Mouse (Mus musculus) midbrain, embryonic 11.5 days (tissue): ENCODE measurements at regions not wholly inside any gene's neighbourhood (a gene's known extent, or its start where the extent isn't known, plus 50 kb on each side); places are given as distances from the start of the nearest gene placed in this dataset.

Source experiments
- ATAC-seq: fragments of 200-750 bp; cut with Nextera tagmentation; 2 replicates; pipeline ENCODE4 v1.8.0; 2017; ENCODE audit warnings: moderate TSS enrichment, moderate library complexity; ENCODE audit not compliant: low FRiP score
- DNase-seq: peaks from one replicate; pipeline ENCODE4 v3.0.0; 2015; ENCODE audit warnings: low spot score; ENCODE audit errors: missing footprints
- H3K27ac ChIP-seq: fragments of 300-500 bp; sonication (generic); 2 replicates; pipeline ENCODE4 v1.5.1; 2014; ENCODE audit warnings: low read depth, low read length
- H3K27me3 ChIP-seq: fragments of 300-500 bp; sonication (generic); 2 replicates; pipeline ENCODE4 v1.6.1; 2014; ENCODE audit warnings: mild to moderate bottlenecking, low read length, moderate library complexity, mixed read lengths; ENCODE audit not compliant: control insufficient read depth, insufficient read depth
- H3K36me3 ChIP-seq: fragments of 300-500 bp; sonication (generic); 2 replicates; pipeline ENCODE4 v1.6.1; 2014; ENCODE audit warnings: mild to moderate bottlenecking, low read length, moderate library complexity, mixed read lengths; ENCODE audit not compliant: control insufficient read depth, insufficient read depth
- H3K4me1 ChIP-seq: fragments of 300-500 bp; sonication (generic); 2 replicates; pipeline ENCODE4 v1.6.1; 2014; ENCODE audit warnings: low read length; ENCODE audit not compliant: control insufficient read depth, insufficient read depth
- H3K4me2 ChIP-seq: fragments of 300-500 bp; sonication (generic); 2 replicates; pipeline ENCODE4 v1.6.1; 2014; ENCODE audit warnings: mild to moderate bottlenecking, moderate library complexity
- H3K4me3 ChIP-seq: fragments of 300-500 bp; sonication (generic); 2 replicates; pipeline ENCODE4 v1.5.1; 2014; ENCODE audit warnings: low read depth, low read length
- H3K9ac ChIP-seq: fragments of 300-500 bp; sonication (generic); 2 replicates; pipeline ENCODE4 v1.6.1; 2014; ENCODE audit warnings: low read length
- H3K9me3 ChIP-seq: fragments of 300-500 bp; sonication (generic); 2 replicates; pipeline ENCODE4 v1.6.1; 2016; ENCODE audit warnings: low read length; ENCODE audit not compliant: control insufficient read depth
- WGBS: fragments of 180-500 bp; shearing (Covaris S2); extraction: QIAGEN DNeasy Blood & Tissue Kit; methylation state at CpG from one replicate; pipeline ENCODE4 v1.1.7; 2014; 5-methylcytosine and 5-hydroxymethylcytosine counted together

- ATAC-seq (no peak), DNase-seq (no peak)
- no peak overlapping the region for H3K27ac ChIP-seq
- H3K4me3 ChIP-seq, result no peak overlapping the region
- no peaks in the 10 kb centered on the region for H3K9me3 ChIP-seq
- H3K27me3 ChIP-seq, result no peaks in the 10 kb centered on the region
- no peak overlapping the region for H3K9ac ChIP-seq
- no peaks in the 10 kb centered on the region for H3K4me1 ChIP-seq
- 85% methylated on average over 7 of the region's 7 CpGs for WGBS
- H3K36me3 ChIP-seq, result no peaks in the 10 kb centered on the region
- H3K4me2 ChIP-seq, result no peak overlapping the region
Observed at GRCm38 (mm10) chr12:32764747-32765146, 54.6 kb upstream of the Nampt start.

- DNase-seq (no peak), ATAC-seq (no peak)
- Histone ChIP-seq H3K4me2 (no peak overlapping the region), H3K4me3 (no peak overlapping the region), H3K27me3 (no peaks in the 10 kb centered on the region), H3K9me3 (no peaks in the 10 kb centered on the region), H3K4me1 (no peaks in the 10 kb centered on the region), H3K9ac (no peak overlapping the region), H3K36me3 (no peaks in the 10 kb centered on the region), H3K27ac (no peak overlapping the region)
Observed at GRCm38 (mm10) chr12:32765861-32766260, 53.5 kb upstream of the Nampt start.

- no peaks in the 10 kb centered on the region for H3K27me3 ChIP-seq
- DNase-seq, result no peak
- 80% methylated on average over 3 of the region's 3 CpGs for WGBS
- no peaks in the 10 kb centered on the region for H3K36me3 ChIP-seq
- H3K9me3 ChIP-seq, result no peaks in the 10 kb centered on the region
- no peak overlapping the region for H3K4me2 ChIP-seq
- no peak overlapping the region for H3K4me3 ChIP-seq
- no peak for ATAC-seq
- H3K4me1 ChIP-seq, result no peaks in the 10 kb centered on the region
- H3K9ac ChIP-seq, result no peak overlapping the region
- H3K27ac ChIP-seq, result no peak overlapping the region
Observed at GRCm38 (mm10) chr12:32766575-32766974, 52.8 kb upstream of the Nampt start.

- ATAC-seq (no peak), DNase-seq (no peak)
- no peak overlapping the region for H3K27ac ChIP-seq
- H3K36me3 ChIP-seq, result no peaks in the 10 kb centered on the region
- H3K4me1 ChIP-seq, result no peaks in the 10 kb centered on the region
- no peak overlapping the region for H3K4me3 ChIP-seq
- H3K9me3 ChIP-seq, result no peaks in the 10 kb centered on the region
- WGBS, result 88% methylated on average over 7 of the region's 7 CpGs
- H3K4me2 ChIP-seq, result no peak overlapping the region
- no peak overlapping the region for H3K9ac ChIP-seq
- H3K27me3 ChIP-seq, result no peaks in the 10 kb centered on the region
Observed at GRCm38 (mm10) chr12:32767206-32768081, 51.9 kb upstream of the Nampt start.

GRCm38 (mm10) chr12:32768082-32768743 lies 51.1 kb upstream of the Nampt start:
- Histone ChIP-seq H3K4me2 (no peak overlapping the region), H3K27ac (no peak overlapping the region)

GRCm38 (mm10) chr12:32768744-32769535 lies 50.4 kb upstream of the Nampt start:
- no peaks in the 10 kb centered on the region for H3K27me3 ChIP-seq
- ATAC-seq (no peak), DNase-seq (no peak)
- WGBS, result 84% methylated on average over 3 of the region's 3 CpGs
- no peak overlapping the region for H3K9ac ChIP-seq
- no peaks in the 10 kb centered on the region for H3K36me3 ChIP-seq
- H3K27ac ChIP-seq, result no peak overlapping the region
- no peaks in the 10 kb centered on the region for H3K4me1 ChIP-seq
- no peaks in the 10 kb centered on the region for H3K9me3 ChIP-seq
- no peak overlapping the region for H3K4me3 ChIP-seq
- no peak overlapping the region for H3K4me2 ChIP-seq

More at GRCm38 (mm10) chr12:32768082-32768743, 51.1 kb upstream of the Nampt start:
- no peak for DNase-seq
- 85% methylated on average over 3 of the region's 3 CpGs for WGBS
- Histone ChIP-seq H3K9me3 (no peaks in the 10 kb centered on the region), H3K4me3 (no peak overlapping the region), H3K9ac (no peak overlapping the region), H3K36me3 (no peaks in the 10 kb centered on the region), H3K27me3 (no peaks in the 10 kb centered on the region), H3K4me1 (no peaks in the 10 kb centered on the region)
- ATAC-seq, result no peak
